Mouse (Mus musculus) hindbrain, embryonic 11.5 days (tissue): ENCODE measurements at regions not wholly inside any gene's neighbourhood (a gene's known extent, or its start where the extent isn't known, plus 50 kb on each side); places are given as distances from the start of the nearest gene placed in this dataset.

Experiments used
- ATAC-seq: fragments of 200-750 bp; cut with Nextera tagmentation; 2 replicates; pipeline ENCODE4 v1.8.0; 2017; ENCODE audit warnings: mild to moderate bottlenecking, moderate TSS enrichment, moderate library complexity; ENCODE audit not compliant: low FRiP score
- DNase-seq: peaks from one replicate; pipeline ENCODE4 v3.0.0-alpha.2; 2015; ENCODE audit warnings: low spot score
- H3K27ac ChIP-seq: fragments of 300-500 bp; sonication (generic); 2 replicates; pipeline ENCODE4 v1.5.1; 2014; ENCODE audit warnings: mild to moderate bottlenecking, low read depth, low read length
- H3K27me3 ChIP-seq: fragments of 300-500 bp; sonication (generic); 2 replicates; pipeline ENCODE4 v1.6.1; 2014; ENCODE audit warnings: mild to moderate bottlenecking, low read length, moderate library complexity, mixed read lengths; ENCODE audit not compliant: control insufficient read depth, insufficient read depth
- H3K36me3 ChIP-seq: fragments of 300-500 bp; sonication (generic); 2 replicates; pipeline ENCODE4 v1.6.1; 2014; ENCODE audit warnings: mild to moderate bottlenecking, low read length, moderate library complexity, mixed read lengths; ENCODE audit not compliant: control insufficient read depth, insufficient read depth
- H3K4me1 ChIP-seq: fragments of 300-500 bp; sonication (generic); replicated peaks from 2 replicates; pipeline ENCODE4 v1.6.1; 2014; ENCODE audit warnings: low read length, mixed read lengths; ENCODE audit not compliant: control insufficient read depth, insufficient read depth
- H3K4me2 ChIP-seq: fragments of 300-500 bp; sonication (generic); replicated peaks from 2 replicates; pipeline ENCODE4 v1.6.1; 2014; ENCODE audit warnings: mild to moderate bottlenecking, low read depth, low read length
- H3K4me3 ChIP-seq: fragments of 300-500 bp; sonication (generic); 2 replicates; pipeline ENCODE4 v1.5.1; 2014; ENCODE audit warnings: low read depth, low read length
- H3K9ac ChIP-seq: fragments of 300-500 bp; sonication (generic); 2 replicates; pipeline ENCODE4 v1.6.1; 2014; ENCODE audit warnings: low read depth, low read length
- H3K9me3 ChIP-seq: fragments of 300-500 bp; sonication (generic); 2 replicates; pipeline ENCODE4 v1.6.1; 2016; ENCODE audit warnings: low read length; ENCODE audit not compliant: control insufficient read depth
- WGBS: fragments of 180-500 bp; shearing (Covaris S2); extraction: QIAGEN DNeasy Blood & Tissue Kit; methylation state at CpG from one replicate; pipeline ENCODE4 v1.1.7; 2014; 5-methylcytosine and 5-hydroxymethylcytosine counted together

GRCm38 (mm10) chr16:91172510-91172909 is 52.7 kb upstream of the Olig2 start:
- peaks cover 10% of the 10 kb centered on the region for H3K4me1 ChIP-seq

GRCm38 (mm10) chr16:91173241-91173640 is 52.0 kb upstream of the Olig2 start:
- H3K4me2 ChIP-seq, result no peak overlapping the region

More at GRCm38 (mm10) chr16:91172510-91172909, 52.7 kb upstream of the Olig2 start:
- Histone ChIP-seq H3K27ac (no peak overlapping the region), H3K9ac (no peak overlapping the region), H3K36me3 (no peaks in the 10 kb centered on the region), H3K27me3 (peaks cover 84% of the 10 kb centered on the region), H3K4me3 (no peak overlapping the region), H3K9me3 (no peaks in the 10 kb centered on the region), H3K4me2 (no peak overlapping the region)
- 69% methylated on average over 9 of the region's 9 CpGs for WGBS
- ATAC-seq (no peak), DNase-seq (no peak)

GRCm38 (mm10) chr16:91173870-91174278 is 51.4 kb upstream of the Olig2 start:
- Histone ChIP-seq H3K27ac (no peak overlapping the region), H3K9me3 (no peaks in the 10 kb centered on the region), H3K36me3 (no peaks in the 10 kb centered on the region), H3K9ac (no peak overlapping the region), H3K4me3 (no peak overlapping the region), H3K27me3 (peaks cover 84% of the 10 kb centered on the region), H3K4me2 (no peak overlapping the region), H3K4me1 (peaks cover 10% of the 10 kb centered on the region)
- ATAC-seq (peak; percentile 35; the same call in 1 of the 2 replicates), DNase-seq (no peak)
- WGBS, result 13% methylated on average over 3 of the region's 3 CpGs

More at GRCm38 (mm10) chr16:91173241-91173640, 52.0 kb upstream of the Olig2 start:
- Histone ChIP-seq H3K27me3 (peaks cover 84% of the 10 kb centered on the region), H3K27ac (no peak overlapping the region), H3K9ac (no peak overlapping the region), H3K9me3 (no peaks in the 10 kb centered on the region), H3K4me3 (no peak overlapping the region), H3K4me1 (peaks cover 10% of the 10 kb centered on the region), H3K36me3 (no peaks in the 10 kb centered on the region)
- ATAC-seq, result no peak
- peak; percentile 54 for DNase-seq
- 25% methylated on average over 15 of the region's 15 CpGs for WGBS

GRCm38 (mm10) chr16:91174401-91174800 is 50.9 kb upstream of the Olig2 start:
- peaks cover 10% of the 10 kb centered on the region for H3K4me1 ChIP-seq
- DNase-seq (no peak), ATAC-seq (no peak)
- no peak overlapping the region for H3K4me3 ChIP-seq
- WGBS, result 56% methylated on average over 4 of the region's 4 CpGs
- no peak overlapping the region for H3K9ac ChIP-seq
- H3K9me3 ChIP-seq, result no peaks in the 10 kb centered on the region
- no peak overlapping the region for H3K27ac ChIP-seq
- H3K27me3 ChIP-seq, result peaks cover 85% of the 10 kb centered on the region
- H3K4me2 ChIP-seq, result no peak overlapping the region
- no peaks in the 10 kb centered on the region for H3K36me3 ChIP-seq
